Mouse (Mus musculus) MEL-GATA-1-ER (cell line): ENCODE data around the gene Dpf3.

Experiments
- DNase-seq: peaks from one replicate; pipeline ENCODE4 v3.0.0-alpha.2; 2012; ENCODE audit warnings: low read depth; ENCODE audit errors: extremely low read depth

Gene Dpf3

DNA sequence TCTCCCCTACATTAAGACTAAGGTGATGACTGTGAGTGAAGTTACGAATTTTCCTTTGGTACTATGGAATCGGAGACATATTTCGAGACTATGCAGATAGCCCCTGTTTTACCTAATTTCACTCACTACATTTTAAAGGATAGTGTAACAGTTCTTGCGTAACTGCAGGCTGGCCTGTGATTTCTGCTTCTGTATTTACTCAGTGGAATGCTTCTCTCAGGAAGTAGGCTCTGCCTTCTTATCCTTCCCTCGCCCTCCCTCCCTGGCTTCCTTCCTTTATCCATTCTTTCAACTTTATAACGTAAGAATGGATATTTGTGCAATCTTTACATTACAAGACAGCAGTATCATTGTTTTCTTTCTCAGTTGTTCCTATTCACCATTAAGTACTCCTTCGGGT is 266.6 kb downstream of the Dpf3 start:
- no peak for DNase-seq

GRCm38 (mm10) chr12:83213879-83214341 is 273.6 kb downstream of the Dpf3 start:
- DNase-seq = no peak

- DNase-seq = no peak
Measured at GRCm38 (mm10) chr12:83211976-83212375, 275.5 kb downstream of the Dpf3 start.

- DNase-seq = no peak
Measured at GRCm38 (mm10) chr12:83211146-83211822, 276.2 kb downstream of the Dpf3 start.

DNA sequence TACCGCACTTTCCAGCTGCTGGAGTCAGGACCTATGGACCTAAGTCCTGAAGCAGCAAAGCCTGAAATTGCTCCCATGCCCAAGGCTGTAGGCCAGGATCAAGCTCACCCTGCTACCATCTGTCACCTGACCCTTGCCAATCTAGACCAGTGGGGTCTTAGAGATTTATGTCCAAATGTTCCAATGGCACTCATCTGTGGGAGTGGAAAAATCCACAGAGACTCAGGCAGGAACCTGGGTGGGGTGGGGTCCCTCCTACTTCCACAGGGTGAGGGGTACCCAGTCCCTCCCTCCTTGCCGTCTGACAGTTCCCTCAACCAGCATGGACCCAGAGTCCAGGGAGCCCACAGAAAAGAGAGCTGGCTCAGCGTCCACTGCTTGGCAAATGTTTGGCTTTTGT is 276.8 kb downstream of the Dpf3 start:
- DNase-seq = no peak

DNA sequence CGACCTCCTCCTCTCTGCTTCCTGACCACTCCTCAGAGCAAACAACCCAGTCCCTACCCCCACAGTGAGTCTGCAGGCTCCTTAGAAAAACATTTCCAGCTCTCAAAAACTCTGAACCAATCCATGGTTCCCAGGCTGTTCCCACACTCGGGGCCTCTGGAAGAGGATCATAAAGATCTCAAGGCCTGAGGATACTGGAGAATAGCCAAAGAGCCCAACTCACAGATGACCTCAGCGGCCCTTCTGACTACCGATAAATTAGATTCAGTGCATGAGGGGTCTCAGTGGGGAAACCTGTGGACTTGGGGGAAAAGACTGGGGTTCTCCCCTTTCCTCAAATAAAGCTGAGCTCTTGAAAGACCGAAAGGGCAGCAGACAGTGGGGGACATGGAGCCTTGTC is 277.2 kb downstream of the Dpf3 start:
- no peak for DNase-seq

- DNase-seq = no peak
Measured at GRCm38 (mm10) chr12:83209461-83209860, 278.1 kb downstream of the Dpf3 start.

DNA sequence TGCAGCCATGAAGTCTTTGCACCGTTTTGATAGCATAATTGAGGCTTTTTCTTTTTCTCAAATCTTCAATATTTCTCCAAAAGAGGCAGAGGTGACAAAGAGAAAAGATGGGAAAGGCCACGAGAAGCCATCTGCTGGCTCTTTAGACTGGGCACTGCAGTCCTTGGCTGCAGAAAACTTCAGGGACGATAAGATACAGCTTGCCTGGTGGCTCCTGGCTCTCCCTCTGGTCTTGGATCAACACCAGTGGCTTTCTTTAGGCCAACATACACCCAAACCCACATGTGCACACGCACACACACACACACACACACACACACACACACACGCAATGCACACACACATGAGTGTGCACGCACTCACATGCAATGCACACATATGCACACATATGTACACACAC is 278.7 kb downstream of the Dpf3 start:
- no peak for DNase-seq

- DNase-seq = no peak
Measured at GRCm38 (mm10) chr12:83208011-83208410, 279.5 kb downstream of the Dpf3 start.

- no peak for DNase-seq
Measured at GRCm38 (mm10) chr12:83207481-83207880, 280.0 kb downstream of the Dpf3 start.

DNA sequence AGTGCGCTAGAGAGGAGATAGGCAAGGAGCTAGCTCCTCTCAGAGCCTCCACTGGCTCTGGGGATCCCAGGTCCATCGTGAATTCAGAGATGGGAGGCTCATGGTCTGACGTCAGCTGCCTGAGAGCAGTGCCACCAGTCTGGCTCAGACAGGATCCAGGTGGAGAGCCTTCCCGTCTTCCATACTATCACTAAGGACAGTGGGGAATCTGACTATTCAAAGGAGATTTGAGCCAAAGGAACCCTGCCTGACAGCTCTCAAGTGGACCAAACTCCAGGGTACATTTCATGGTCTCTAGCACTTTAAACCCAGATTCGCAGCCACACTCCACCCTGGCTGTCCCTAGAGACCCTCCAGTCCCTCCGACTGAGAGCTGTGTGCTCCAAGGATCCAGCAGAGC is 280.6 kb downstream of the Dpf3 start:
- DNase-seq = no peak

DNA sequence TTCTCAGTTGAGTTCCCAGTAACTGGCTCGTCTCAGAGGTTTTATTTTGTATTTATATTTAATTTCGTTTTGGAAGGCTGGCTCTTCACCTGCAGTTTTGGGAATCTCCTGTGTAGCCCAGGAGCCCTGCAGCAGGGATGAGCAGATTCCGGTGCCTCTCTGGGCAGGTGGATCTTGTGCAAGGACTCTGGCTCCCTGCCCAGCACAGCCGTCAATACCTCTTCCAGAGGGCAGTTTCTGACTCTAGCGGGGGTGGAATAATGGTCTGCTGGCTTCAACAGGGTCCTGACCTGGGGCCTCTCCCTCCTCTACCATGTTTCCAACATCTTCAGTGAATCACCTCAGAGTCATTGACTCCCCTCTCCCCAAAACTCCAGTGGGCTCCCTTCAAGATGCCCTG is 283.2 kb downstream of the Dpf3 start:
- no peak for DNase-seq

DNA sequence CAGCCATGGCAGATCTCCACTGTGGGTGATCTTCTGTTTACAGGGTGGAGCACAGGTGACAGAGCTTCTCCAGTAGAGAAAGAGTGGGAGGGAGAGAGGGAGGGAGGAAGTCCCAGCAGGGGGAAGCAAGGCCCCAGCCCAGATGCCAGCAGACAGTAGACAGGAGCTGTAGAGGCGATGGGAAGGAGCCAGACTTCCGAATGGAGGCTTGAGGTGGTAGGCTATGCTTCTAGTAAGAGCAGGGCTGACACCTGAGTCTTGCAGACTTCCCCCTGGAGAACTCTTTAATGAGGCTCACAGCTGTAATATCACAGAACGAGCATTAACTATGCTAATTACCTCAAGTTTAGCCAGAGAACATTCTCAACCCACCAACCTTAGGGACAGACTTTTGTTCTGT is 285.8 kb downstream of the Dpf3 start:
- DNase-seq = no peak

DNA sequence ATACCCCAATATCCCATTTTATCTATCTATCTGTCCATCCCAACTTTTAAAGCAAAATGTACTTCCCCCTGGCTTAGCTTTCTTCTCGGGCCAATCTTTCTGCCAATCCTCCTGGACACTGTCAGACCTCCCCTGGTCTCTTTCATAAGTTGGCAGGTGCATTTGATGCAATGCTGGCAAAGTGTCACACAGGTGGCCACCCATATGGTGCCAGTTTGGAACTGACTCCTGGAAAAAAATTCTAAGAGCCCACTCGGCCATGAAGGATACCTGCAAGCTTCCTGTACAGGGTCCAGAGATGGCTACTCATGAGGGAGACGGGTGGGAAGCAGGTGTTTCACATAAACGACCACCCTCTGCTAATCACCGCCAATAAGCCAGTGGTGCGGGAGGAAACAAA is 307.0 kb downstream of the Dpf3 start:
- no peak for DNase-seq

GRCm38 (mm10) chr12:83179860-83180259 is 307.7 kb downstream of the Dpf3 start:
- DNase-seq = no peak

GRCm38 (mm10) chr12:83178770-83179169 is 308.7 kb downstream of the Dpf3 start:
- DNase-seq = no peak

GRCm38 (mm10) chr12:83169495-83170209 is 317.9 kb downstream of the Dpf3 start:
- no peak for DNase-seq

- DNase-seq = no peak
Measured at GRCm38 (mm10) chr12:83168310-83168709, 319.2 kb downstream of the Dpf3 start.

- no peak for DNase-seq
Measured at GRCm38 (mm10) chr12:83165058-83165457, 322.5 kb downstream of the Dpf3 start.
